Mouse (Mus musculus) right cerebral cortex, adult 2 months (tissue): Measurements from ENCODE around the gene Rptor.

Source experiments
- DNase-seq, 2 experiments: peaks; one replicate each; pipeline ENCODE4 v3.0.0; 2021 to 2022; ENCODE audit warnings: low spot score in 2 of 2

Gene Rptor

DNA sequence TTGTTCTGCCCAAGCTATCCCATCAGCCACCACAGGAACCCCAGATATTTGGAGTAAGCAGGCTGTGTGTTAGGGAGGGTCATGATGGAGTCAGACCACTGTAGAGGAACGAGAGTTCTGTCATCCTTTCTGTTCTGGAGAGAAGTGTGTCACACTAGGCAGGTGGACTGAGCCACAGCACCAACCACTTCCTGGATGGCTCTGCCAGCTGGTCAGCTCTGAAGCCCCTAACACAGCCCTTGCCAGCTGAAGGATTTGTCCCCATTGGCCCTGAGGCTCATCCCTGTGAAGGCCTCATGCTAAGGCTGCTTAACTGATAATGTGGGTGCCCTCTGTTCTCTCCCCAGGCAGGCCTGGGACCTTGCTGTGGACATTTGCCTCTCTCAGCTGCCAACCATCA is 208.9 kb downstream of the Rptor start:
- no peak for DNase-seq

- DNase-seq, result no peak
Observed at GRCm38 (mm10) chr11:119812093-119812492, 209.4 kb downstream of the Rptor start.

GRCm38 (mm10) chr11:119814035-119814558 is 211.4 kb downstream of the Rptor start:
- DNase-seq, result no peak

DNA sequence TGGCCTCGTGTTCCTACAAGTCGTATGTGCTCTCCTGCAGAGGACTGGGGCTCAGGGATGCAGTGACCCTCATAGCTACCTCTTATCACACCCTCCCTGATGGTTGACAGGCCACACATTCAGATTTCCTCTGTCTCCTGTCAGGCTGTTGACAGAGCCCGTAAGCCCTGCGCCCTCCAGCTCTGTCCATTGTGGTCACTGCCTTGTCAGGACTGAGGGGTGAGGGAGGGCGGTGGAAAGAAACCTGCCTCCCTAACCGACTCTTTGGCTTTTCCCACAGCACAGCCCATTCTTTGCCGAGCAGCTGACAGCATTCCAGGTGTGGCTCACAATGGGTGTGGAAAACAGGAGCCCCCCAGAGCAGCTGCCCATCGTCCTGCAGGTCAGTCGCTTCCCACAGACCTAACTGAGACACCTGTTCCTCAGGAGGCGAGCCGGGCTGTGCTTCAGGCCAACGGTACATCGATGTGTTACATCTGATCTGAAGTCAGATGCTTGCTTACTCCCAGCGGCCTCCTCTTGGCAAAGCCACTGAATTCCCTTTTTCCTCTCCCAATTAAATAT is 214.2 kb downstream of the Rptor start:
- no peak for DNase-seq

DNA sequence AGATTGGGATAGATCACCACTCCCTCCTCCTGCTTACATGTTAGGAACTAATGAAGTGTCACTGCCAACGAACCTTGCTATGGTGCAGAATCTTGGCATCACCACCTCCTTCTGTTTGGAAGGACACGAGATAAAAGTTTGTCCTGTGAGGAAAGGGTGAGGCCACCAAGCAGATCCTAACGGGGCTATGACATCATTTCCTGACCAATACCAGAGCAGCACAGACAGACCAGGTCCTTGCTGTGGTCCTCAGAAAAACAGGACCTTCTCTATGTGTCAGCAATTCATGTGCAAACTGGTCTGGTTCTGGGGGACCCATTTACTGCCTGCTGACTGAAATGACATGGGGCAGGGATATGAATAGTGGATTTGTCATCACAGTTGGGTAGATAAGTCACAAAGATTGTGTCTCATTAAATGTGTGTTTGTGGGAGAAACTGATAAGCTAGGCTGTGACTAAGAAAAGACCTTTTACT is 214.7 kb downstream of the Rptor start:
- no peak for DNase-seq

DNA sequence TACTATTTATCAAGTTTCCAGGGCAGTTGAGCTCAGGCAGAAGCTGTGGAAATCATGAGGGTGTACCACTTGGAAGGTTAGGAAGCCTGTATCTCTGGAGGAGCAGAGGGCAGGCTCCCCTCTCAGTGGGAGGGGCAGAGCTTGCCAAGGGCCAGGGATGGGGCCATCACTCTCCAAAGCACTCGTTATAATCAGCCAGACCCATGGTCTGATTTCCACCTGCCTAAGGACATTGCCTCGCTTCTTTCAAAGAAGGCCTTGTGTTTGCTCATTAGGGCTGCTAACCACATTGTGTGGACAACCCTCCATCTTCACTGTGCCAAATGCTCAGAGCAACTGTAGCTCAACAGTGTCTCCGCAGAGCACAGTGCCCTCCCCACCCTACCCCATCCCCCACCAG is 215.2 kb downstream of the Rptor start:
- no peak for DNase-seq

- DNase-seq, result no peak
Observed at GRCm38 (mm10) chr11:119821514-119821913, 218.8 kb downstream of the Rptor start.

DNA sequence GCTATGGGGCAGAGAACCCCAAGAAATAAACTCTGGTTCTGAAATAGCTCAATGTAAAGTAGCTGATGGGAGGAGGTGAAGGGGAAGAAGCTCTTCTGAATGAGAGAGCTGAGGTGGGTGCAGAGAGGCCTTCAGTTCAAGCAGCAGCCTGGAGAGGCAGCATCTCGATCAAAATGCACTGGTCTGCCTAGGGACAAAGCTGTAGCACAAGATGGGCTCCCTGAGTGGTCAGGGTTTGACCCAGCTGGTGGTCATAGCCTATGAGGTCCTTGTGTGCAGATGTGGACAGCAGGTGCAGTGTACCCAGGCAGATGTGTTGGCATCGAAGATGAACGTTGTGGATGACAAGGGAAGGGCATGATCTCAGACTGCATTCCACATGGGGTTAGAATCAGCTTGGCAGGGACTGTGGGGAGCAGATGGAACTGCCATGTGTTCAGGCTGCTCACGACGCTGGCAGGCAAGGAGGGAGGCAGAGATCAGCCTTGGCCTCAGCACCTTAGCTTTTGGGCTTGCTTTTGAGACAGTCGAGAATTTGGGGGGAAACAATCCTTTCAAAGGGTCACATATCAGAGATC is 221.5 kb downstream of the Rptor start:
- no peak for DNase-seq

DNA sequence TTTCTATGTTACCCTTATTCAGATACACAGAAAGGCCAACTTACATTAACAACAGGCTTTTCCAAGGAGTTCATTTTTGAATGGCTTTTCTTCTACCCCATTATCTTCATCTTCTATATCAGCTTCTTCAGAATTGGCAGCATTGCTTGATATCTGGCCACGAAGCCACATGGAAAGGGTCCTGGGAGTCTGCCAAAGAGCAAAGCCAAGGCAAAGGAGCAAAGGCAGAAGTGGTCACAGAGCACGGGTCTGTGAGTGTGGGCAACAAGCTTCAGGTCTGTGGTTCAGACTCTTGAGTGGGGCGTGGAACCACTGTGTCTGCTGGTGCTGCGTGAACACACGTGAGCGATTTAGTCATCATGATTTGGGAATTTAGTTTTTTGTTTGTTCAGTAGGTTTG is 223.1 kb downstream of the Rptor start:
- no peak for DNase-seq

GRCm38 (mm10) chr11:119826239-119826638 is 223.5 kb downstream of the Rptor start:
- no peak for DNase-seq

DNA sequence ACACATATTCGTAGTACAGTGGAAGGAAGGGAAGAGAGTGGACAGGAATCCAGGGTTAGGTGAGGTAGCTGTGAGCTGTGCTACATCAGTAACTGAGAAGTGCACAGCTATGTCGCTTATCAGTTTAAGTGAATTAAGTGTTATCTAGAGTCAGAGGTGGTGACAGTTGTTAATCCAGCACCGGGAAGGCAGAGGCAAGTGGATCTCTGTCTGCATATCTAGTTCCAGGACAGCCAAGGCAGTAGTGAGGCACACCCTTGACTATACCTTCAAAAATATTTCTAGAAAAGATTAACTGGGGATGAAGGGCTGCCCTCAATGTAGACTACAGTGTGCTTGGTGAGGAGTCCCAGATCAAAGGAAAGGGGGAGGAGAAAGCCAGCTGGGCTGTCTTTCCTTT is 226.4 kb downstream of the Rptor start:
- no peak for DNase-seq

DNA sequence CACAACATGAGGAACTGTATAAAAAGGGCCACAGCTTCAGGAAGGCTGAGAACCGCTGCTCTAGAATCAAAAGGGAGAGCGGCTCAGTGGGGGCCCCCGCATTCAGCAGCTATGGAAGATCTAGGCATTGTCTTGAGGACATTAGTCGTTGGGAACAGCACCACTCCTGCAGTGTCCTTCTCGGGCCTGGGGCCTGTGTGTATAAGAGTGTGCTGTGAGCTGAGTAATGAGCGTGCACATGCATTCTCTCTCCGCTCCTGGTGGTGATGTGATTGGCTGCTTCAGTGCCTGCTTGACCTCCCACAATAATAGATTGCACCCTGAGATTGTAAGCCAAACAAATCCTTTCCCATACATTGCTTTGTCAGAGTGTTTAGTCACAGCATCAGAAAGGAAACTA is 229.0 kb downstream of the Rptor start:
- DNase-seq, result no peak

DNA sequence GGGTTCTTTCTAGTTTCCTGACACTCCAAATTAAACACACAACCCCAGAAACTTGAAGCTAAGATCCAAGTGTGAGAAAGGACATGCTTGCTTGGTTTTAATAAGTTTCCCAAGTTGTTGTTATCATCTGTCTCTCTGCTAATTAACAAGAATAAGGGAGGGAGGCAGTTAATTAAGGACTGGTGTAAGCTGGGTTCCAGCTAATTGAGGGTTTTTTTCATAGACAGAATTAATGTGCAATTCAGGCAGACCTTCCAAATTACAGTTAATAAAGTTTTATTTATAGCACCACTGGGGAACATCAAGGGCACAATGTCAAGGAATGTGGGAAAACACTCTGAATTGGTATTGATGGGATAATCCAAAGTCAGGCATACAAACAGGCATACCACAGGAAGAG is 230.6 kb downstream of the Rptor start:
- DNase-seq, result no peak

- DNase-seq, result no peak
Observed at GRCm38 (mm10) chr11:119833877-119834804, 231.4 kb downstream of the Rptor start.

DNA sequence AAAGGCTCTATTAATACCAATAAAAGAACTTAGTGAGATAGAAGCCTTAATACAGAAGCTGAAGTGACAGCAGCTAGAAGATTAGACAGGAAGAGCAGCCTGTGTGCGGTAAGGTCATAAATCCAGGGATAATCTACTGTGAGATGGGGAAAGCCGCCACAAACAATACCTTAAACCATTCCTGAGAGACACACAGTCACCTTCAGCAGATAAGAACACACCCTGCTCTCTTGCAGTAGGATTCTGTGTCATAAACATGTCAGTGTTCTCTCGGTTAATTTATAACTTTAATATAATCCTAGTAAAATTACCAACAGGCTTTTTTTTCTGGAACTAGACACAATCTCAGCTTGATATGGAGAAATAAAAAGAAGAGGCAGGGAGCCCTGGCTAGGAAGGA is 233.6 kb downstream of the Rptor start:
- no peak for DNase-seq

- DNase-seq, result no peak
Observed at GRCm38 (mm10) chr11:119837786-119838185, 235.1 kb downstream of the Rptor start.

- no peak for DNase-seq
Observed at GRCm38 (mm10) chr11:119839411-119840342, 237.0 kb downstream of the Rptor start.

DNA sequence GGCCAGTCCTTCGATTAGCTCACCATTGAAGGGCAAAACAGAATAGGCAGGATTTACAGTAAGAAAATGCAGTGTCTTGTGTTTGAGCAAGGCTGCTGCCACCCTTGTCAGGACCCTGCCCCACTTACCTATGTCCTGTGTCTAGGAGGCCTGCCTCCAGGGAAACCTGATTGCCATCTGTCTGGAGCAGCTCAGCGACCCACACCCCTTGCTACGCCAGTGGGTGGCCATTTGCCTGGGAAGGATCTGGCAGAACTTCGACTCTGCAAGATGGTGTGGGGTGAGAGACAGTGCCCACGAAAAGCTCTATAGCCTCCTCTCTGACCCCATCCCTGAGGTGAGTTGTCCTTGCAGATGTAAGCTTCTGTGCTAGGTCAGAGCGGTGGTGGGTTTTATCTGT is 243.9 kb downstream of the Rptor start:
- no peak for DNase-seq

DNA sequence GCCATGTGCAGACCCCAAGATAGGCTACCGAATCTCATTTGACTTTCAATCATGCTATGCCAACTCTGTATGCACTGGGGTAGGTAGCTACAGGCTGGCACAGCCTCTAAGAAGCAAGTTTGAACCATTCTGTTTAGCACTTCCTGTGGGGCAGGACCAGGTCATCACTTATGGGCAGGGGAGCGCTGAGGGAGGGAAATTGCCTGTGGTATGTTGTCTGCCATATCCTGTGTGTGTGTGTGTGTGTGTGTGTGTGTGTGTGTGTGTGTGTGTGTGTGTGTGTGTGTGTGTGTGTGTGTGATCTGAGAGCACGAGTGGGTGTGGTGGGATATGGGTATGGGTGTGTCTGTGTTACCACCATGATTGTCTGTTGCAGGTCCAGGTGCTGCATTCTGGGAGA is 244.4 kb downstream of the Rptor start:
- DNase-seq, result no peak

GRCm38 (mm10) chr11:119847569-119847968 is 244.9 kb downstream of the Rptor start:
- no peak for DNase-seq

DNA sequence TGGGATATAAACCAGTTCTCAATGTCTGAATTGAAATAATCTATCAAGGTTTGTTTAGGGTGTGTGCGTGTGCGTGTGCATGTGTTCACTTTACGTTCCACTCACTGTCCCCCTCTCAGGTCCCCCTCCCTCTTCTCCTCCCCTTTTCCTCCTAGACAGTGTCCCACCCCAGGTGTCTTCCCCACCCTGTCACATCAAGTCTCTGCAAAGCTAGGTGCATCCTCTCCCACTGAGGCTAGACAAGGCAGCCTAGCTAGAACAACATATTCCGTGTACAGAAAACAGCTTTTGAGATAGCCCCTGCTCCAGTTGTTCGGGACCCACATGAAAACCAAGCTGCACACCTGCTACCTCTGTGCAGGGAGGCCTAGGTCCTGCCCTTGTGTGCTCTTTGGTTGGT is 245.5 kb downstream of the Rptor start:
- no peak for DNase-seq

DNA sequence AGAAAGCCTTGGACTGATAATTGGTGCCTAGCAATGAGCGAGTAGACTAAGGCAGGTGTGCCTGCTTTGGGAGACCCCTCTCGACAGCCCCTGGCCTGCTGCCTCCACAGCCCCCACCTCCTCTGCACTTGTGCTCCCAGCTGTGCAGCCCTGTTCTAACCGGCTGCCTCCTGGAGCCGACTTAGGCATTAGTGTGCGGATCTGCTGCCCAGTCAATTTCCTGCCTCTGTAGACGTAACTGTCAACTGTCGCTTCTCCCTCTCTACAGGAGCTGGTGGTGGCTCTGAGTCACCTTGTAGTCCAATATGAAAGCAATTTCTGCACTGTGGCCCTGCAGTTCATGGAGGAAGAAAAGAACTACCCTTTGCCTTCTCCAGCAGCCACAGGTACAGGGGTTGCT is 253.3 kb downstream of the Rptor start:
- DNase-seq, result no peak
